8 mouse cellular contexts compared by ENCODE assay signal in genomic region chr16:52031091-52031689, GRCm38 (mm10). TPM values are rescaled to one million over a fixed set of nuclear protein-coding genes. Genes with fewer than 3 reads are reported as not detected.
A peak's percentile ranks its signal among the peaks of the same experiment; 100 is the strongest.
DNase-seq lines count a peak whose midpoint lies in the region; ATAC-seq lines count a peak whose summit lies in the region.

Gene Cblb (plus strand): TSS chr16:52031225.

- WGBS in hindbrain, embryonic 11.5 days = under 1% methylated on average over 35 of the region's 38 CpGs

- H3K36me3 ChIP-seq in hindbrain, embryonic 11.5 days (ENCODE audit: control insufficient read depth, insufficient read depth, low read length) = no peaks in the 10 kb centered on the region

- H3K4me2 ChIP-seq in hindbrain, embryonic 11.5 days (replicated peaks; ENCODE audit: low read depth, low read length) = peak within 1 kb of the TSS; percentile 74

- no peaks in the 10 kb centered on the region for H3K27me3 ChIP-seq in hindbrain, embryonic 11.5 days (ENCODE audit: control insufficient read depth, insufficient read depth, low read length)

- no peaks in the 10 kb centered on the region for H3K9me3 ChIP-seq in hindbrain, embryonic 11.5 days (ENCODE audit: control insufficient read depth, low read length)

- DNase-seq in MN1 (ENCODE audit: low spot score) = peak; percentile 96
- DNase-seq in cerebellum, adult 9-10 months = peak; percentile 97
- peak; percentile 95 to 97 for DNase-seq in frontal cortex, adult 2 months (ENCODE audit: extremely low spot score in 1 of 2, low spot score in 1 of 2)
- peak; percentile 99 for DNase-seq in hindbrain, embryonic 11.5 days (ENCODE audit: low spot score)
- DNase-seq in layer of hippocampus, postnatal 10 days (ENCODE audit: low spot score in 2 of 2) = peak; percentile 96 to 98
- peak; percentile 100 for DNase-seq in lung, postnatal 10 days
- DNase-seq in ovary, postnatal 36 days (ENCODE audit: low spot score) = peak; percentile 98
- peak; percentile 98 for DNase-seq in thymus, postnatal 25 days

- H3K4me3 ChIP-seq in hindbrain, embryonic 11.5 days (ENCODE audit: low read depth, low read length) = peak within 1 kb of the TSS; percentile 97

- H3K4me1 ChIP-seq in hindbrain, embryonic 11.5 days (replicated peaks; ENCODE audit: control insufficient read depth, insufficient read depth, low read length) = no peaks in the 10 kb centered on the region

- H3K9ac ChIP-seq in hindbrain, embryonic 11.5 days (ENCODE audit: low read depth, low read length) = peak within 1 kb of the TSS; percentile 96

- peak; percentile 99 for ATAC-seq in hindbrain, embryonic 11.5 days (ENCODE audit: low FRiP score)

- peak within 1 kb of the TSS; percentile 94 for H3K27ac ChIP-seq in hindbrain, embryonic 11.5 days (ENCODE audit: low read depth, low read length)

RNA-seq across cellular contexts. Expression of gene Cblb, which starts in this region (rescaled TPM):
- polyA plus RNA-seq in frontal cortex, adult 2 months (2012; rRNA removed) = 9.0 and 9.4 TPM in 2 replicates
- 54.2 and 54.6 TPM in 2 replicates for polyA plus RNA-seq in hindbrain, embryonic 11.5 days (2014; fragmentation: Nextera tagmentation; extraction: Ambion mirVana)
- total RNA-seq in layer of hippocampus, postnatal 10 days (2021) = 10 to 100 TPM; 28.0 to 31.3 TPM

Comparison
In these comparisons a context has a peak if more than half of its experiments do, and no peak if none do; other contexts are left out.
1. Peak in every context shown above with its lines: DNase-seq, ATAC-seq, H3K4me3 ChIP-seq and H3K27ac ChIP-seq.